Mouse (Mus musculus) adrenal gland, adult (tissue): ENCODE results near the gene Agmat.

ENCODE experiments used
- DNase-seq, 2 experiments: peaks; one replicate each; pipeline ENCODE4 v3.0.0; 2022 to 2023; ENCODE audit warnings: low spot score in 1 of 2; ENCODE audit not compliant: inconsistent age in 2 of 2

Agmat gene

GRCm38 (mm10) chr4:141734446-141735205 is 11.8 kb upstream of the Agmat start:
- DNase-seq, result peak; percentile 93 to 96

GRCm38 (mm10) chr4:141735206-141735560 is 11.3 kb upstream of the Agmat start:
- no peak for DNase-seq

GRCm38 (mm10) chr4:141736856-141737255 is 9.6 kb upstream of the Agmat start:
- DNase-seq, result no peak

- no peak for DNase-seq
Measured at GRCm38 (mm10) chr4:141738015-141738414, 8.5 kb upstream of the Agmat start.

- DNase-seq, result no peak
Measured at GRCm38 (mm10) chr4:141741856-141742255, 4.6 kb upstream of the Agmat start.

DNA sequence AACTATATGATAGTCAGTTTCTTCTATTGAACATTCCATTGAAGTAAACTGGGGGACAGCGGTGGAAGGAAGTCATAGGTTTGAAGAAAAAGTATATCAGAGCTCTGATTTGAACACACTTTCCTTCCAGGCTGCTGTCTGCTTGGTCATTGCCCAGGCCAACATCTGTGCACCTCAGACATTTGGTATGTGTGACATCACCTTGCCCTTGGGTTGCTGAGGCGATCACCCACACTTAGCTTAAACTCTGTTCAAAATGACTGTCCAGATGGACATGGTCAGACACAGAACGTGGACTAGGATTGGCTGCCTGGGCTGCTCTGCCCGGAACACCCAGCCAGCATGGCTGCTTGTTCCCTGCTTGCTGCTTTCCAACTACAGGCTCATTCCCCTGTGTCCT is 4.1 kb upstream of the Agmat start:
- DNase-seq, result no peak

DNA sequence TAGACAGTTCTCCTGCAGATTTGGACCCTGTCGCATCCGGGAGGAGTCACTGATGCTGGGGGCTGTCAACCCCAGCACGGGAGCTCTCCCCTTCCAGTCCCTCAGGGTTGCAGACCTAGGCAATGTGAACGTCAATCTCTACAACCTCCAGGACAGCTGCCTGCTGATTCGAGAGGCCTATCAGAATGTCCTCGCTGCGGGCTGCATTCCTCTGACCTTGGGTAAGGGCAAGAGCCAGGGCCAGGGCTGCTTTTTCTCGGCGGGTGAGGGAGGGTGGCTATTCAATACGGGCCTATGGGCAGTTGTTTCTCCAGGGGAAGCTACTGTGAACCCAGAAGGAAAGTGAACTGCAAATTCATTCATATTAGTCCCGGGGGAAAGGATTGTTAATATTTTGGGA is 3.1 kb downstream of the Agmat start:
- peak; percentile 85 to 92 for DNase-seq

DNA sequence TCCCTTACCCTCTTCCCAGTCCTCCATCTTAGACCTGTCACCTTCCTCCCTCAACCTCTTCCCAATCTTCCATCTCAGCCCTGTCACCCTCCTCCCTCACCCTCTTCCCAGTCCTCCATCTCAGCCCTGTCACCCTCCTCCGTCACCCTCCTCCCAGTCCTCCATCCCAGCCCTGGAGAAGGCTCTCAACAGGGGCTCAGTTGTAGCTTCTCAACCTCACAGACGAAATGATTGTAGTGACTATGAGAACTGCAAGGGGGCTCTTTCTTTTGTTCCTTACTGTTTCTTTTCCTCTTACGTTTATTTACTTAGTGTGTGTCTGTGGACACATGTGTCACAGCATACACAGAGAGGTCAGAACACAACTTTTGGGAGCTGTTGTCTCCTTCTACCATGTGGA is 4.4 kb downstream of the Agmat start:
- DNase-seq, result no peak

DNA sequence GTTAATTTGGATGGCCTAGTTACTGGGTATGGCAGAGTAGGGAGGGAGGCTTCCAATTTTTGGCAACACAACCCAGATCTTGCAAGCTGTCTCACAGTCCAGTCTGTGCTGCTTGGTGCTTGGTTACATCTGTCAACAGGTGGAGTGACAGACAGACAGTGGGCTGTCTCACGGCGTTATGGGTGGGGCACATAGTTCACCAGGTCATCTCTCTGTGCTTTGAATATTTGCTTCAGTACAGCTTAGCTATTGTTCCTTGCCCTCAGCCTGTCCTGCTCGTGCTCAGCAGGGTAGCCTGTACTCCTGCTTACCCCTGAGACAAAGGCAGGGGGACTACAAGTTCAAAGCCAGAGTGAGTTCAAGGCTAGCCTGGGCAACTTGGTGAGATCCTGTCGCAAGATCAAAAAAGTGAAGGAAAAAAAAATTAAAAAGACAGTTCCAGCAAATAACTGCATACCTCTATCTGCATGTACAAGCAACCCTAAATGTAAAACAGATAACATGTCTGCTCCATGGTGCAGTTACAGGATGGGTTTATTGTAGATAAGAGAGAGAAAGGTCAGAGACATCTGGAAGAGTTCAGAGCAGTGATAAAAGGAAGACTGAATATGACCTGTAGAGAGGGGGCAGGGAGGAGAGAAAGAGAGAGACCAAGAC is 5.1 kb downstream of the Agmat start:
- no peak for DNase-seq

GRCm38 (mm10) chr4:141752076-141752421 is 5.6 kb downstream of the Agmat start:
- no peak for DNase-seq

DNA sequence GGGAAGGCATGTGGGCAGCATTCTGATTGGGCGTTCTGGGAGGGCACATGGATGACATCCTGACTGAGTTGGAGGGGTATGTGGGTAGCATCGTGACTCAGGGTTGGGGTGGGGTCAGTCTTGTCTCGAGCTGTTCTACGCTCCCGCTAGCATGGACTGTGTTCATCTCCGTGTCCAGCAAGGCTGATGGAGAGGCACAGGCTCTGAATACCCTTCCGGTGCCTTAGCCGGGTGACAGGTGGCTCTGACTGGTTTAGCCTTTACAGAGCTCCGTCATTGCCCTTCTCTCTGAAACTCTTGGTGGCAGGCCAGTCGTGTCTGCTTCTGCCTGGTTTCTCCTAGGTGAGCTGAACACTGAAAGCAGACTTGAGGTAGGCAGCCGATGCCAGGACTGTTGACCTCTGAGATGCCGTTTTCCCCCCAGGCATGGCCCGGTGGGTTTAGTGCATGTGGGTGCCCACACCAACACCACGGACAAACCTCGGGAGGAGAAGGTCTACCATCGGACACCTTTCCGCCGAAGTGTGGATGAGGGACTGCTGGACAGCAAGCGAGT is 9.0 kb downstream of the Agmat start:
- DNase-seq, result no peak

- peak; percentile 60 to 79 for DNase-seq
Measured at GRCm38 (mm10) chr4:141757124-141757523, 10.7 kb downstream of the Agmat start.

DNA sequence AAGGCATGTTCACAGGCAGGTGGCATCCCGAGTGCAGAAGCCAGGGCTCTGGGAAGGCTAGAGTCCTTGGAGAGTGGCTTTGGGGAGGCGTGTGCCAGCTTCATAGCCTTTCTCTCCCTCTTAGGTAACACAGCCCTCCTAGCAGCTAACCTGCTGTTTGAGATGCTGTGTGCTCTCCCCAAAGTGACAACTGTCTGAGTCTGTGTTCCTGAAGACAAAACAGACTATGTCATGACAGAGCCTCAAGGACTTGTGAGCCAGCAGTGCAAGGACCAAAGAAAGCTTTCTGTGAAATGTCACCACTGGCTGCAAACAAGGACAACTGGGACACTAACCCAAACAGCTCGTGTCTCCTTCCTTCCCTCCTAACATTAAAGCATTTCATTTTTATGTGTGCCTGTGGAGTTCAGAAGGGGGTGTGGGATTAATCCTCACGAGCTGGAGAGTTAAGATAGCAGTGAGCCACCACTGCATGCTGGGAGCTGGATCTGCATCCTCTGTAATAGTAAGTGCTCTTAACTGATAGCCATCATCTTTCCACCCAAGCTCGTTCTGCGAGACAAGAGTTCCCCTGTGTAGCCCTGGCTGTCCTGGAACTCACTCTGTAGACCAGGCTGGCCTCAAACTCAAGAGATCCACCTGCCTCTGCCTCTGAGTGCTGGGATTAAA is 12.5 kb downstream of the Agmat start:
- peak in 1 of 2 experiments; percentile 80 for DNase-seq

GRCm38 (mm10) chr4:141760942-141761341 is 14.5 kb downstream of the Agmat start:
- no peak for DNase-seq

DNA sequence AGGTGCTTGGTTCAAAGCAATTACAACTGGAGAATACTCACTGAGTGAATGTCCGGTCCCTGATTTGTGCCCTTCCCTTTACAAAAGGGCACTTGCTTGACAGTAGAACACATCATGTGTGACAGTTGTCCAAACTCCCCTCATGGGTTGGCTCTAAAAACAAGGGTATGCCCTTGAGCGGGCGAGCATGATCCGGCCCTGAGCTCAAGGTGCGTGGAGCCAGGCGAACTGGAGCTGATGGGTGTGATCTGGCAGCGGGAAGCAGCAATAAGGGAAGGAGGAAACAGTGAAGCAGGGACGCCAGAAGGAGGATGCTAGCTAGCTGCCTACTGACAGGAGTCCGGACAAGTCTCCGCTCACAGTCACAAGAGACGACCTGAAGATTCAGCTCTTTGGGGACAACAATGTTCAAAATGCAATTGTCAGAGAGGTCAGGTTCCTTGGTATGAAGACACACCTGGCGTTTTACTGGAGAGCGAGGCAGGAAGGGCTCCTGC is 15.7 kb downstream of the Agmat start:
- peak in 1 of 2 experiments; percentile 77 for DNase-seq

DNA sequence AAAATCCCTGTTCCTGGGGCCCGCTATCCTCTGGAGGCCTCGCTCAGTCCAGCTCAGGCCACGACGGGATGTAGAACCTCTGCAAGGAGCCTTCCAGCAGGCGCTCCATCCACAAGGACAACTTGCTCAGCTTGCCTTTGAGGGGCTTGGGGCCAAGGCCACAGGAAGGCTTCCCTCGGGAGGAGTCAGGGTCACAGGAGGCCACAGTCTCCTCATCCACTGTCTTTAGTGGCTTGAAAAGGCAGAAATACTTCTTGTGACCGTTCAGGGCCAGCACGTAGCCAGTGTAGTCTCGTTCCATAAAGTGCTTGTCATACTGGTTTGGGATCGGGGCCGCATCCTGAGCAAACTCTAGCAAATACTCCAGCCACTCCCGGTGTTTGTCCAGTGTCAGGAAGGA is 17.0 kb downstream of the Agmat start:
- DNase-seq, result peak in 1 of 2 experiments; percentile 67

- no peak for DNase-seq
Measured at GRCm38 (mm10) chr4:141765008-141765407, 18.5 kb downstream of the Agmat start.

- no peak for DNase-seq
Measured at GRCm38 (mm10) chr4:141766316-141766667, 19.8 kb downstream of the Agmat start.

GRCm38 (mm10) chr4:141766668-141767352 is 20.3 kb downstream of the Agmat start:
- DNase-seq, result no peak

DNA sequence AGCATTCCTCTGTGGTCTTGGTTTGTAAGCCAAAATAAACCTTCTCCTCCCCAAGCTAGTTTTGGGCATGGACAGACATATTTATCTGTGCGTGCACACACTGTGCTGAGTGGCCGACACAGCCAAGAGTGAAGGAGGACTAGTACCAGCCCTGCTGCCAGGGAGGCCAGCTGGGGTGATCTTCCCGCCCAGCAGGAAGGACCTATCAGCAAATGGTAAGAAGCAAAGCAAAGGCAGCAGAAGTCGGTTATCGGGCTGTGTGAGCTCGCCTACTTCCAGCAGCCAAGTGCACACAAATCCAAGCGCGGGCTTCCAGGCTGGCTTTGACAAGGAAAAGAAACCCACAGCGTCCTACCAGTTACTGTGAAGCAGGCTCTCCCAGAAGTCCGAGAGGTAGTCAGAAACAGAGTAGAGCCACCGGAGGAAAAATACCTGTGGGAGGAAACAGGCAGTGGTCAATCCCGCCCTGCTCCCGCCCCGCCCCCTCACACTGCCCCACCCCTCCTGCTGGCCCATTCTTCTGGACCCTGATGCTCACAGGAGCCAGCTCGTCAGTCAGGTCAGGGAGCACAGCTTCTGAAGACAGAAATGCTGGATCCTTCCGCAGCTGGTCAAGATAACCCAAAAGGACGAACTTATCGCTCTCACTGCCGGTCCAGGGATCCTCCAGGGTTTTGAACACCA is 21.0 kb downstream of the Agmat start:
- DNase-seq, result no peak
